Comparison of ENCODE assay signal across 8 mouse cellular contexts in genomic region chr17:86769330-86770211, GRCm38 (mm10). TPM values are rescaled to one million over a fixed set of nuclear protein-coding genes. Genes with fewer than 3 reads are reported as not detected.
DNase-seq lines count a peak whose midpoint lies in the region; ATAC-seq and TF ChIP-seq lines count a peak whose summit lies in the region.

No protein-coding gene starts in this region.

- TF ChIP-seq EP300 in liver, embryonic 14.5 days (IDR thresholded peaks at IDR 0.05; ENCODE audit: low read depth): no peak

- no peaks in the 10 kb centered on the region for H3K27me3 ChIP-seq in midbrain, embryonic 11.5 days (ENCODE audit: control insufficient read depth, insufficient read depth, low read length)
- H3K27me3 ChIP-seq in midbrain, embryonic 13.5 days: no peaks in the 10 kb centered on the region
- H3K27me3 ChIP-seq in embryonic facial prominence, embryonic 14.5 days (replicated peaks; ENCODE audit: control insufficient read depth, insufficient read depth, low read length): no peaks in the 10 kb centered on the region
- H3K27me3 ChIP-seq in intestine, embryonic 14.5 days (replicated peaks; ENCODE audit: control insufficient read depth, insufficient read depth, low read length): no peaks in the 10 kb centered on the region
- H3K27me3 ChIP-seq in liver, embryonic 14.5 days (ENCODE audit: control insufficient read depth, insufficient read depth, low read length): no peaks in the 10 kb centered on the region

- no peak overlapping the region for H3K4me3 ChIP-seq in midbrain, embryonic 11.5 days (ENCODE audit: low read depth, low read length)
- H3K4me3 ChIP-seq in midbrain, embryonic 13.5 days (replicated peaks): no peak overlapping the region
- H3K4me3 ChIP-seq in embryonic facial prominence, embryonic 14.5 days (ENCODE audit: low read depth, low read length): no peak overlapping the region
- no peak overlapping the region for H3K4me3 ChIP-seq in intestine, embryonic 14.5 days (ENCODE audit: low read depth, low read length)
- no peak overlapping the region for H3K4me3 ChIP-seq in liver, embryonic 14.5 days (ENCODE audit: insufficient read depth in 1 of 2, low read depth in 2 of 2, low read length in 2 of 2)

- no peak for ATAC-seq in midbrain, embryonic 11.5 days (ENCODE audit: low FRiP score)
- ATAC-seq in midbrain, embryonic 13.5 days: no peak
- 0 out of 2 replicates have a peak, but pooled peaks have one; percentile 30 for ATAC-seq in embryonic facial prominence, embryonic 14.5 days (ENCODE audit: low read depth)
- ATAC-seq in intestine, embryonic 14.5 days (replicated peaks; ENCODE audit: low FRiP score, low TSS enrichment, low read depth): peak; percentile 73
- ATAC-seq in liver, embryonic 14.5 days (ENCODE audit: insufficient read depth): peak; percentile 70
- ATAC-seq in megakaryocyte-erythroid progenitor cell, adult 5-6 weeks (replicated peaks; ENCODE audit: low FRiP score, low TSS enrichment, poor library complexity, severe bottlenecking): no peak

- H3K27ac ChIP-seq in midbrain, embryonic 11.5 days (ENCODE audit: low read depth, low read length): no peak overlapping the region
- H3K27ac ChIP-seq in midbrain, embryonic 13.5 days: no peak overlapping the region
- no peak overlapping the region for H3K27ac ChIP-seq in embryonic facial prominence, embryonic 14.5 days (replicated peaks; ENCODE audit: low read depth, low read length)
- no peak overlapping the region for H3K27ac ChIP-seq in intestine, embryonic 14.5 days (ENCODE audit: low read depth)
- H3K27ac ChIP-seq in liver, embryonic 14.5 days: no peak overlapping the region

- H3K4me2 ChIP-seq in midbrain, embryonic 11.5 days: no peak overlapping the region
- H3K4me2 ChIP-seq in midbrain, embryonic 13.5 days (replicated peaks): no peak overlapping the region
- H3K4me2 ChIP-seq in embryonic facial prominence, embryonic 14.5 days (ENCODE audit: low read depth, low read length): no peak overlapping the region
- no peak overlapping the region for H3K4me2 ChIP-seq in intestine, embryonic 14.5 days (ENCODE audit: low read length)
- H3K4me2 ChIP-seq in liver, embryonic 14.5 days (ENCODE audit: low read depth): no peak overlapping the region

- H3K4me1 ChIP-seq in midbrain, embryonic 11.5 days (ENCODE audit: control insufficient read depth, insufficient read depth, low read length): no peaks in the 10 kb centered on the region
- no peaks in the 10 kb centered on the region for H3K4me1 ChIP-seq in midbrain, embryonic 13.5 days (replicated peaks)
- no peaks in the 10 kb centered on the region for H3K4me1 ChIP-seq in embryonic facial prominence, embryonic 14.5 days (ENCODE audit: control insufficient read depth, insufficient read depth, low read length)
- H3K4me1 ChIP-seq in intestine, embryonic 14.5 days (replicated peaks; ENCODE audit: control insufficient read depth, insufficient read depth, low read length): peaks cover 9% of the 10 kb centered on the region
- H3K4me1 ChIP-seq in liver, embryonic 14.5 days (replicated peaks; ENCODE audit: control insufficient read depth in 2 of 2, insufficient read depth in 2 of 2, low read length in 1 of 2): peaks cover 0 to 6% of the 10 kb centered on the region in 2 experiments; a peak in 3 of 4 replicates

- 79% methylated on average over 16 of the region's 16 CpGs for WGBS in midbrain, embryonic 11.5 days
- WGBS in midbrain, embryonic 13.5 days: 82% methylated on average over 16 of the region's 16 CpGs
- WGBS in embryonic facial prominence, embryonic 14.5 days: 65% methylated on average over 16 of the region's 16 CpGs
- 56% methylated on average over 16 of the region's 16 CpGs for WGBS in intestine, embryonic 14.5 days
- WGBS in liver, embryonic 14.5 days (ENCODE audit: insufficient replicate concordance): 29% methylated on average over 16 of the region's 16 CpGs

- TF ChIP-seq CTCF in liver, embryonic 14.5 days (IDR thresholded peaks at IDR 0.05; ENCODE audit: low read depth): no peak

- H3K36me3 ChIP-seq in midbrain, embryonic 11.5 days (ENCODE audit: control insufficient read depth, insufficient read depth, low read length): no peaks in the 10 kb centered on the region
- no peaks in the 10 kb centered on the region for H3K36me3 ChIP-seq in midbrain, embryonic 13.5 days
- H3K36me3 ChIP-seq in embryonic facial prominence, embryonic 14.5 days (ENCODE audit: control insufficient read depth, insufficient read depth, low read length): no peaks in the 10 kb centered on the region
- H3K36me3 ChIP-seq in intestine, embryonic 14.5 days (ENCODE audit: control insufficient read depth, insufficient read depth, low read length): no peaks in the 10 kb centered on the region
- H3K36me3 ChIP-seq in liver, embryonic 14.5 days (replicated peaks; ENCODE audit: control insufficient read depth, insufficient read depth, low read depth): no peaks in the 10 kb centered on the region

- peak; percentile 66 for DNase-seq in midbrain, embryonic 11.5 days (ENCODE audit: low spot score, missing footprints)
- DNase-seq in embryonic facial prominence, embryonic 14.5 days (ENCODE audit: low spot score): peak; percentile 38
- DNase-seq in intestine, embryonic 14.5 days (ENCODE audit: low spot score): peak; percentile 66
- DNase-seq in liver, embryonic 14.5 days (ENCODE audit: low read depth in 3 of 3, low spot score in 3 of 3): no peak
- DNase-seq in testis, postnatal 10 days (ENCODE audit: low spot score): peak; percentile 74
- DNase-seq in cerebellum, adult 9-11 months: no peak

- H3K9me3 ChIP-seq in midbrain, embryonic 11.5 days (ENCODE audit: control insufficient read depth, low read length): no peaks in the 10 kb centered on the region
- no peaks in the 10 kb centered on the region for H3K9me3 ChIP-seq in midbrain, embryonic 13.5 days
- H3K9me3 ChIP-seq in embryonic facial prominence, embryonic 14.5 days (ENCODE audit: control insufficient read depth, low read length): no peaks in the 10 kb centered on the region
- no peaks in the 10 kb centered on the region for H3K9me3 ChIP-seq in intestine, embryonic 14.5 days (ENCODE audit: control insufficient read depth, low read length)
- no peaks in the 10 kb centered on the region for H3K9me3 ChIP-seq in liver, embryonic 14.5 days (ENCODE audit: control insufficient read depth, low read length)

- no peak overlapping the region for H3K9ac ChIP-seq in midbrain, embryonic 11.5 days (ENCODE audit: low read length)
- no peak overlapping the region for H3K9ac ChIP-seq in midbrain, embryonic 13.5 days (replicated peaks)
- no peak overlapping the region for H3K9ac ChIP-seq in embryonic facial prominence, embryonic 14.5 days (ENCODE audit: low read depth, low read length)
- H3K9ac ChIP-seq in intestine, embryonic 14.5 days (ENCODE audit: low read length): no peak overlapping the region
- no peak overlapping the region for H3K9ac ChIP-seq in liver, embryonic 14.5 days (replicated peaks)

RNA-seq across cellular contexts. Expression of gene Epas1, which starts 16.1 kb away (rescaled TPM):
- polyA plus RNA-seq in midbrain, embryonic 11.5 days (2014; fragmentation: Nextera tagmentation; extraction: Ambion mirVana): 7.3 and 8.6 TPM in 2 replicates
- 4.0 and 4.3 TPM in 2 replicates for polyA plus RNA-seq in midbrain, embryonic 13.5 days (2015; fragmentation: Nextera tagmentation; extraction: Ambion mirVana)
- 10.9 and 14.3 TPM in 2 replicates for polyA plus RNA-seq in embryonic facial prominence, embryonic 14.5 days (2014; fragmentation: Nextera tagmentation; extraction: Ambion mirVana)
- 7.7 TPM in 2 replicates for polyA plus RNA-seq in intestine, embryonic 14.5 days (2014; fragmentation: Nextera tagmentation; extraction: Ambion mirVana)
- polyA plus RNA-seq in liver, embryonic 14.5 days (2012; rRNA removed): 3.0 TPM in 2 replicates
- polyA plus RNA-seq in liver, embryonic 14.5 days (2014; fragmentation: Nextera tagmentation; extraction: Ambion mirVana): 3.4 and 5.0 TPM in 2 replicates
- not detected in 2 replicates for total RNA-seq in megakaryocyte-erythroid progenitor cell, adult 5-6 weeks (2014; fragmentation: Nextera tagmentation)
- total RNA-seq in megakaryocyte-erythroid progenitor cell, adult 5-6 weeks (2017): not detected in 2 replicates

Comparison
In these comparisons a context has a peak if more than half of its experiments do, and no peak if none do; other contexts are left out.
1. ATAC-seq: peak in embryonic facial prominence, embryonic 14.5 days (single experiment), intestine, embryonic 14.5 days (single experiment) and liver, embryonic 14.5 days (single experiment); none in midbrain, embryonic 11.5 days (single experiment), midbrain, embryonic 13.5 days (single experiment) and megakaryocyte-erythroid progenitor cell, adult 5-6 weeks (single experiment).
2. DNase-seq: peak in midbrain, embryonic 11.5 days (single experiment), embryonic facial prominence, embryonic 14.5 days (single experiment), intestine, embryonic 14.5 days (single experiment) and testis, postnatal 10 days (single experiment); none in liver, embryonic 14.5 days (0 of 3) and cerebellum, adult 9-11 months (single experiment).